Mouse (Mus musculus) forebrain, embryonic 11.5 days (tissue): ENCODE results near the gene Nkx6-1. TPM values are rescaled to one million over a fixed set of nuclear protein-coding genes. Genes with fewer than 3 reads are reported as not detected.

Experiments used
- ATAC-seq: fragments of 200-750 bp; cut with Nextera tagmentation; replicated peaks from 2 replicates; pipeline ENCODE4 v1.8.0; 2017; ENCODE audit warnings: moderate TSS enrichment; ENCODE audit not compliant: low FRiP score
- DNase-seq: peaks from one replicate; pipeline ENCODE4 v3.0.0-alpha.2; 2017; ENCODE audit warnings: low spot score
- H3K27ac ChIP-seq: fragments of 300-500 bp; sonication (generic); 2 replicates; pipeline ENCODE4 v1.5.1; 2014; ENCODE audit warnings: low read depth, low read length
- H3K27me3 ChIP-seq: fragments of 300-500 bp; sonication (generic); 2 replicates; pipeline ENCODE4 v1.6.1; 2014; ENCODE audit warnings: mild to moderate bottlenecking, low read length, mixed read lengths; ENCODE audit not compliant: control insufficient read depth, insufficient read depth
- H3K36me3 ChIP-seq: fragments of 300-500 bp; sonication (generic); 2 replicates; pipeline ENCODE4 v1.6.1; 2014; ENCODE audit warnings: mild to moderate bottlenecking, low read length, moderate library complexity, mixed read lengths; ENCODE audit not compliant: control insufficient read depth, insufficient read depth
- H3K4me1 ChIP-seq: fragments of 300-500 bp; sonication (generic); replicated peaks from 2 replicates; pipeline ENCODE4 v1.6.1; 2014; ENCODE audit warnings: low read length, mixed read lengths; ENCODE audit not compliant: control insufficient read depth, insufficient read depth
- H3K4me2 ChIP-seq: fragments of 300-500 bp; sonication (generic); 2 replicates; pipeline ENCODE4 v1.6.1; 2014; ENCODE audit warnings: low read depth, mild to moderate bottlenecking, low read length, moderate library complexity, mixed read lengths; ENCODE audit not compliant: severe bottlenecking
- H3K4me3 ChIP-seq: fragments of 300-500 bp; sonication (generic); 2 replicates; pipeline ENCODE4 v1.5.1; 2014; ENCODE audit warnings: low read depth, low read length
- H3K9ac ChIP-seq: fragments of 300-500 bp; sonication (generic); 2 replicates; pipeline ENCODE4 v1.6.1; 2014; ENCODE audit warnings: low read length
- H3K9me3 ChIP-seq: fragments of 300-500 bp; sonication (generic); 2 replicates; pipeline ENCODE4 v1.6.1; 2016; ENCODE audit warnings: low read length, mixed read lengths; ENCODE audit not compliant: control insufficient read depth
- WGBS: fragments of 180-500 bp; shearing (Covaris S2); extraction: QIAGEN DNeasy Blood & Tissue Kit; methylation state at CpG from one replicate; pipeline ENCODE4 v1.1.7; 2014; 5-methylcytosine and 5-hydroxymethylcytosine counted together
- polyA plus RNA-seq: library from polyadenylated mRNA; unstranded; fragments of >200 nt; fragmentation: Nextera tagmentation; extraction: Ambion mirVana; gene quantifications from 2 replicates; pipeline ENCODE4 v1.2.1, GENCODE M21; 2014

The Nkx6-1 gene
- polyA plus RNA-seq, 1 experiment from 2014 or later = 1.2 TPM

DNA sequence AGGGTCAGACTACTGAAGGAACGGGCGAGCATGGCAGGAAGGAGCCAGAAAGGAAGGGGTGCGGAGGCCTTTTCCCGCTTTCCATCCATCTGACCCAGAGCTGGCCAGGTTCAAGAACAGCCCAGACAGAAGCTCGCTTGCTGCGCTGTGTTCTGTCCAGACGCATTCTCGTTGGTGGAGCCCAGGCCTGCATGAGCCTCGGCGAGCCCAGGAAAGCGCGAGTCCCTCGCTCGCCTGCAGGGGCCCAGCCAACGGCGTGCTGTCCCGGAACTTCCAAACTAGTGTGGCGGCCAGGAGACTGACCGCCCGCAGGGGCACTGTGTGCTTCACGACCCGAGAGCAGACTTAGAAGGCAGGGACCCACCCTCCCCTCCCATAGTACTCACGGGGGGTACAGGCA lies 1.6 kb downstream of the Nkx6-1 start:
- H3K9me3 ChIP-seq = no peaks in the 10 kb centered on the region
- DNase-seq = peak; percentile 83
- WGBS = 0% methylated on average over 23 of the region's 23 CpGs
- H3K27me3 ChIP-seq = peaks cover 85% of the 10 kb centered on the region
- 0 out of 2 replicates have a peak, but pooled peaks have one; percentile 30 for ATAC-seq
- H3K4me1 ChIP-seq = peaks cover 24% of the 10 kb centered on the region
- H3K36me3 ChIP-seq = no peaks in the 10 kb centered on the region
- no peak overlapping the region; the same call in 1 of the 2 replicates for H3K9ac ChIP-seq
- peak overlapping the region; percentile 32 for H3K4me3 ChIP-seq
- H3K27ac ChIP-seq = no peak overlapping the region
- peak overlapping the region; percentile 60 for H3K4me2 ChIP-seq

DNA sequence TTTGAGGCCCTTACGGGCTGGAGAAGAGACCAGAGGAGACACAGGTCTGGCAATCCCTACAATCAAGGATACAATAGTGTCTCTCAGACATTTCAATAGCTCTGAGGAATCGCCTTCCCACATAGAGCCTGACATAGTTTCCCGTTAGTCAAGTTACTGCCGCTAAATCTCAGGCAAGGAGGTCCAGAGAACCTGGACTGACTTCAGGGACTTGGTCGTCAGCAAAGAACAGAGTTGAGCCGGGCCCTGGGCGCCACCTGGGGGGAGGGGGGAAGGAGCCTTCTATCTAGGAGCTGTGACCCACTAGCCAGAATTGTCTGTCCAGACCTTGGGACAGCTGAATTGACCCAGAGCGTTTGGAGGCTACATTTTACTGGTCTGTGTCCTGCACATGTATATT lies 2.3 kb downstream of the Nkx6-1 start:
- no peak overlapping the region for H3K4me2 ChIP-seq
- ATAC-seq (no peak), DNase-seq (peak; percentile 54)
- H3K27me3 ChIP-seq = peaks cover 83% of the 10 kb centered on the region
- H3K9ac ChIP-seq = no peak overlapping the region
- no peaks in the 10 kb centered on the region for H3K9me3 ChIP-seq
- H3K4me3 ChIP-seq = no peak overlapping the region
- H3K36me3 ChIP-seq = no peaks in the 10 kb centered on the region
- no peak overlapping the region for H3K27ac ChIP-seq
- WGBS = 1% methylated on average over 8 of the region's 8 CpGs
- peaks cover 24% of the 10 kb centered on the region for H3K4me1 ChIP-seq

- Histone ChIP-seq H3K4me2 (no peak overlapping the region), H3K36me3 (no peaks in the 10 kb centered on the region), H3K9ac (no peak overlapping the region), H3K4me1 (peaks cover 24% of the 10 kb centered on the region), H3K27me3 (peaks cover 86% of the 10 kb centered on the region), H3K4me3 (no peak overlapping the region), H3K27ac (no peak overlapping the region), H3K9me3 (no peaks in the 10 kb centered on the region)
- WGBS = 1% methylated on average over 25 of the region's 25 CpGs
- peak; percentile 58 for DNase-seq
- ATAC-seq = no peak
Observed at GRCm38 (mm10) chr5:101661561-101662211, 3.1 kb downstream of the Nkx6-1 start.

DNA sequence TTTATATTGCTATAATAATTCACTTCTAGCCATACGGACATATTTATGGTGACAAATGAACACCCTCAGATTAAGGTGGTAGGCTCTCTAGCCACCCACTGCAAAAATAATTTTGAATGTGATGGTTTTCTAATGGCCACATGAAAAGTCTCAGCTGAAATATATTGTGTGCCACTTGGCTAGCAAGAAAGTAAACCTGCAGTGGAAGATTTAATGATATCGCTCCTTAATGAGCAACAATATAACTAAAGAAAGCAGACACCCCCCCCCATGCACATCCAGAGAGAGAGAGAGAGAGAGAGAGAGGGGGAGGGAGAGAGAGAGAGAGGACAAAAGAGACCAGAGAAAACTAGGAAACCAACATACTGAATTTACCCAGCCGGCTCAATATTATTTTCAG lies 4.1 kb downstream of the Nkx6-1 start:
- no peak for ATAC-seq
- WGBS = 4% methylated on average over 3 of the region's 3 CpGs
- DNase-seq = no peak
- H3K4me3 ChIP-seq = no peak overlapping the region
- no peak overlapping the region for H3K9ac ChIP-seq
- H3K4me1 ChIP-seq = peaks cover 24% of the 10 kb centered on the region
- H3K36me3 ChIP-seq = no peaks in the 10 kb centered on the region
- no peak overlapping the region for H3K4me2 ChIP-seq
- no peaks in the 10 kb centered on the region for H3K9me3 ChIP-seq
- no peak overlapping the region for H3K27ac ChIP-seq
- peaks cover 86% of the 10 kb centered on the region for H3K27me3 ChIP-seq

GRCm38 (mm10) chr5:101659411-101659971 lies 5.3 kb downstream of the Nkx6-1 start:
- Histone ChIP-seq H3K4me2 (peak overlapping the region; percentile 34), H3K9me3 (no peaks in the 10 kb centered on the region), H3K4me3 (peak overlapping the region; percentile 18), H3K36me3 (no peaks in the 10 kb centered on the region), H3K27me3 (peaks cover 83% of the 10 kb centered on the region), H3K4me1 (peaks cover 19% of the 10 kb centered on the region), H3K9ac (no peak overlapping the region; the same call in 1 of the 2 replicates), H3K27ac (no peak overlapping the region)
- ATAC-seq = peak; percentile 45
- WGBS = 0% methylated on average over 39 of the region's 39 CpGs
- peak; percentile 76 for DNase-seq

- Histone ChIP-seq H3K36me3 (no peaks in the 10 kb centered on the region), H3K9me3 (no peaks in the 10 kb centered on the region), H3K27ac (no peak overlapping the region), H3K4me1 (peaks cover 13% of the 10 kb centered on the region), H3K27me3 (peaks cover 83% of the 10 kb centered on the region), H3K4me2 (peak overlapping the region; percentile 34; the same call in 1 of the 2 replicates), H3K4me3 (peak overlapping the region; percentile 18), H3K9ac (no peak overlapping the region)
- 0% methylated on average over 23 of the region's 23 CpGs for WGBS
- ATAC-seq = no peak
- DNase-seq = peak; percentile 72
Observed at GRCm38 (mm10) chr5:101658984-101659290, 5.9 kb downstream of the Nkx6-1 start.

- Histone ChIP-seq H3K27ac (no peak overlapping the region), H3K9ac (no peak overlapping the region)
Observed at GRCm38 (mm10) chr5:101658188-101658983, 6.4 kb downstream of the Nkx6-1 start.

DNA sequence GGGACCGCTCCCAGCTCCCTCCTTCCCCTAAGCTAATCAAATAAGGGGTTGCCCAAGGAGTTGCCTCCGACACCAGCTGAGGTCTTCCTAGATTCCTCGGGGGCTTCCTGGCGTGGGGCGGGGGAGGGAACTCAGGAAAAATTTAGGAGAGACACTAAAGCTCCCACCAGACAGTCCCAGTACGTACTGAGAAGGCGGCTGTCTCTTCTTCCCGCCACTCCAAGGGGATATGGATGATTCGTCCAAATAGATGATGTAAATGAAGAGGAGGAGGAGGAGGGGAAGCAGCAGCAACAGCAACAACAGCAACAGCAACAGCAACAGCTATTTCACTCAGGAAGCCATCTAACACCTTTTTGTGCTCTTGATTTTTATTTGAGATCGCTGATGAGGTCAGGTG lies 7.1 kb downstream of the Nkx6-1 start:
- no peak for ATAC-seq
- H3K4me3 ChIP-seq = no peak overlapping the region
- H3K4me2 ChIP-seq = no peak overlapping the region
- H3K9me3 ChIP-seq = no peaks in the 10 kb centered on the region
- no peak overlapping the region for H3K27ac ChIP-seq
- peaks cover 5% of the 10 kb centered on the region; the same call in 1 of the 2 replicates for H3K4me1 ChIP-seq
- no peak overlapping the region for H3K9ac ChIP-seq
- DNase-seq = no peak
- H3K27me3 ChIP-seq = peaks cover 83% of the 10 kb centered on the region
- H3K36me3 ChIP-seq = no peaks in the 10 kb centered on the region
- WGBS = 2% methylated on average over 10 of the region's 10 CpGs

More at GRCm38 (mm10) chr5:101658188-101658983, 6.4 kb downstream of the Nkx6-1 start:
- DNase-seq (peak; percentile 68), ATAC-seq (no peak)
- Histone ChIP-seq H3K4me3 (no peak overlapping the region), H3K4me1 (peaks cover 8% of the 10 kb centered on the region; the same call in 1 of the 2 replicates), H3K9me3 (no peaks in the 10 kb centered on the region), H3K27me3 (peaks cover 83% of the 10 kb centered on the region), H3K36me3 (no peaks in the 10 kb centered on the region), H3K4me2 (no peak overlapping the region)
- 2% methylated on average over 21 of the region's 21 CpGs for WGBS
